Mouse (Mus musculus) limb, embryonic 13.5 days (tissue): Measurements from ENCODE around the gene Lmbr1. TPM values are rescaled to one million over a fixed set of nuclear protein-coding genes. Genes with fewer than 3 reads are reported as not detected.

Experiments used
- ATAC-seq: fragments of 200-750 bp; cut with Nextera tagmentation; 2 replicates; pipeline ENCODE4 v1.8.0; 2017; ENCODE audit warnings: low read depth, moderate number of reproducible peaks, moderate TSS enrichment; ENCODE audit not compliant: low FRiP score
- H3K27ac ChIP-seq: fragments of 300-500 bp; sonication (generic); 2 replicates; pipeline ENCODE4 v1.5.1; 2015; ENCODE audit warnings: inconsistent platforms, mild to moderate bottlenecking, moderate library complexity
- H3K27me3 ChIP-seq: fragments of 300-500 bp; sonication (generic); 2 replicates; pipeline ENCODE4 v1.6.1; 2015; ENCODE audit warnings: mild to moderate bottlenecking, inconsistent platforms
- H3K36me3 ChIP-seq: fragments of 300-500 bp; sonication (generic); 2 replicates; pipeline ENCODE4 v1.6.1; 2015; ENCODE audit warnings: inconsistent platforms, mild to moderate bottlenecking, moderate library complexity
- H3K4me1 ChIP-seq: fragments of 300-500 bp; sonication (generic); 2 replicates; pipeline ENCODE4 v1.6.1; 2015; ENCODE audit warnings: inconsistent platforms
- H3K4me2 ChIP-seq: fragments of 300-500 bp; sonication (generic); replicated peaks from 2 replicates; pipeline ENCODE4 v1.6.1; 2015; ENCODE audit warnings: inconsistent platforms, mild to moderate bottlenecking, moderate library complexity
- H3K4me3 ChIP-seq: fragments of 300-500 bp; sonication (generic); 2 replicates; pipeline ENCODE4 v1.5.1; 2015; ENCODE audit warnings: moderate library complexity, mild to moderate bottlenecking, inconsistent platforms
- H3K9ac ChIP-seq: fragments of 300-500 bp; sonication (generic); 2 replicates; pipeline ENCODE4 v1.6.1; 2015; ENCODE audit warnings: mild to moderate bottlenecking, inconsistent platforms
- H3K9me3 ChIP-seq: fragments of 300-500 bp; sonication (generic); 2 replicates; pipeline ENCODE4 v1.6.1; 2016; ENCODE audit warnings: inconsistent platforms
- WGBS: fragments of 180-500 bp; shearing (Covaris S2); methylation state at CpG from one replicate; pipeline ENCODE4 v1.1.7; 2015; 5-methylcytosine and 5-hydroxymethylcytosine counted together
- polyA plus RNA-seq: library from polyadenylated mRNA; unstranded; fragments of >200 nt; fragmentation: Nextera tagmentation; extraction: Ambion mirVana; gene quantifications from 2 replicates; pipeline ENCODE4 v1.2.1, GENCODE M21; 2015

The Lmbr1 gene
- polyA plus RNA-seq, 1 experiment from 2014 or later = 10.2 TPM

DNA sequence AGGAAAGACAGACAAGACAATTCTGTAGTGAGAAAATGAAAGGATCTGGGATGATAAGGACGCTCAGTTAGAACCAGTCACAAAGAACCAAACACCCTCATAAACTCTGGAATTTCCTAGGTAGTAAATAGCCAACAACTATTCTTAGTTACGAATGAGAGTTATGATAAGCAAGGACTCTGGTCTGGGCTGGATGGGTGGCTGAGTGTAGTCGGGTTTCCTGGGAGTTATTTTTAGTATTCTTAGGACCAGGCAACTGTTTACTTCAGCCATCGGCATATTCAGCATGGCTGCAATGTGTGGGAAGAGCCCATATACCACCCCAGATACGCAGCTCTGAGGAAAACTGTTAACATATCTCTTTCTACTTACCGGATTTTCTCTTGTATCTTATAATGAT is 14.7 kb downstream of the Lmbr1 start:
- ATAC-seq = no peak
- no peak overlapping the region for H3K4me3 ChIP-seq
- H3K27ac ChIP-seq = no peak overlapping the region
- no peak overlapping the region for H3K4me2 ChIP-seq
- no peak overlapping the region for H3K9ac ChIP-seq
- H3K9me3 ChIP-seq = no peaks in the 10 kb centered on the region
- no peaks in the 10 kb centered on the region for H3K4me1 ChIP-seq
- WGBS = 71% methylated on average over 6 of the region's 6 CpGs
- peaks cover 21% of the 10 kb centered on the region for H3K36me3 ChIP-seq
- H3K27me3 ChIP-seq = no peaks in the 10 kb centered on the region

DNA sequence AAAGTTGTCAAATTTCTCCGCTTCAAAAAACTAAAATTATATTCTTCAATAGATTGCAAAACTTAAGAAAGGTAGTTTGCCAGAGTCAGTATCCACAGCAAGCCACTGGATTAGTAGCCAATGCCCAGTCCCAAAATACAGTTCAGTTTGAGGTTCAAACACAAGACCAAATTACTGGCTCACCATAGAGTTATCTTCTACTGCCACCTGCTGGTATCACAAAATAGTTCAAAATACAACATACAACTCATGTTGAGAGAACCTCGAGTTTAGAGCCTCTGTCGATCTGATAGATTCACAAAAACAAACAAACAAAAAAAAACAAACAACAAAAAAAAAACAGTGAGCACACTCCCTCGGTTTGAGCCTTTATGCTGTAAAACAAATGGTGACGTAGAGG is 42.4 kb downstream of the Lmbr1 start:
- no peak overlapping the region for H3K4me2 ChIP-seq
- H3K27me3 ChIP-seq = no peaks in the 10 kb centered on the region
- H3K9me3 ChIP-seq = no peaks in the 10 kb centered on the region
- no peaks in the 10 kb centered on the region for H3K36me3 ChIP-seq
- no peak overlapping the region for H3K27ac ChIP-seq
- WGBS = 53% methylated on average over 5 of the region's 5 CpGs
- H3K4me1 ChIP-seq = no peaks in the 10 kb centered on the region
- ATAC-seq = no peak
- no peak overlapping the region for H3K9ac ChIP-seq
- no peak overlapping the region for H3K4me3 ChIP-seq

DNA sequence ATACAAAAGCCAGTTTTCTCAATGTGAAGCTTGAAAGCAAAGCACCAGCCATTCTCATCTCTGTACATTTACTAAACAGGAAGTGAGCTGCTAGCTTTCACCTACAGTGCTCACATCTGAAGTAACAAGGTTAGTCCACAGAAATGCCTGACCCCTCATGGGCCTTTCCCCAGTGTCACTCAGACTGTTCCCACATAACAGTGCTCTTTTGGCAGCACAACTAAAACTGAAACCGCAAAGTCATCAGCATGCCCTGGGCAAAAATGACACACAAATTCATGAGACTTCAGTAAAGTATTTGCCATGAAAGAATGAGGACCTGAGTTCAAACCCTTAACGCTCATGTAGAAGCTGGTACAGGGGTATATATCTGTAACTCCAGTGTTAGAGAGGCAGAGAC is 55.7 kb downstream of the Lmbr1 start:
- H3K4me2 ChIP-seq = no peak overlapping the region
- H3K4me1 ChIP-seq = no peaks in the 10 kb centered on the region
- 93% methylated on average over 2 of the region's 2 CpGs for WGBS
- H3K36me3 ChIP-seq = no peaks in the 10 kb centered on the region
- no peak overlapping the region for H3K27ac ChIP-seq
- H3K27me3 ChIP-seq = no peaks in the 10 kb centered on the region
- no peak for ATAC-seq
- no peak overlapping the region for H3K4me3 ChIP-seq
- H3K9ac ChIP-seq = no peak overlapping the region
- no peaks in the 10 kb centered on the region for H3K9me3 ChIP-seq

DNA sequence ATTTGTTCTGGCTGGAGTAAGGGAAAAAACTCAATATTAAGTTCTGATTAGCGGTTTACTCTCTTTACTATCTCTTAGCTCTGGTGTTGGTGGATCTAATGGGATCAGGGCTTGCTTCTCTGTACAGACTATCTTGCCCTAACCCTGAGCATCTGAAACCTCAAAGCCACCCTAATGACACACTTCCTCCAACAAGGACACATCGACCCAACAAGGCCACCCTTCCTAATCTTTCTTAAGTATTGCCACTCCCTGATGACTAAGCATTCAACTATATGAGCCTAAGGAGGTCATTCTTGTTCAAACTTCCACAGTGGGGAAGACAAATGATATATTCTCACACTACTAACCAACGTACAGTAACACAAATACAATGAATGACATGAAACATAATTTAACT is 69.0 kb downstream of the Lmbr1 start:
- H3K27me3 ChIP-seq = no peaks in the 10 kb centered on the region

DNA sequence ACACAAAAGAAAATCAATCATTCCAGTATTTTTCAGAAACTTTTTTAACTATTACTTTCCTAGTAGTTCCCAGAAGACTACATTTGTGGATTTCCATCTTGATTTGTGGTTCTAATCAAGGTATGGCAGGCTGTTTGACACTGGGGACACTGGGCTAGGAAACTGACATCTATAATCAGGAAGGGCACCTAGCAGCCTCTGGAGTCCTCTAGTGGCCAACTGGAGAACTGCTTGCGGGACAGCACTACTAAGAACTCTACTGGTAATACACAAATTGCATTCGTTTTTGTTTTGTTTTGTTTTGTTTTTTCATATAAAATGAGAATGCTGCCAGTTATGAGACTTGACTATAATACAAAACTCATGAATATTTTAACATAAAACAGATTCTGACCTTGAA is 85.0 kb downstream of the Lmbr1 start:
- 22% methylated on average over 2 of the region's 2 CpGs for WGBS
- H3K4me1 ChIP-seq = no peaks in the 10 kb centered on the region
- H3K27me3 ChIP-seq = no peaks in the 10 kb centered on the region
- no peaks in the 10 kb centered on the region for H3K9me3 ChIP-seq
- ATAC-seq = no peak
- no peaks in the 10 kb centered on the region for H3K36me3 ChIP-seq
- H3K27ac ChIP-seq = no peak overlapping the region
- H3K4me2 ChIP-seq = no peak overlapping the region
- no peak overlapping the region for H3K9ac ChIP-seq
- H3K4me3 ChIP-seq = no peak overlapping the region

More for the DNA sequence above, 69.0 kb downstream of the Lmbr1 start:
- 85% methylated on average over 3 of the region's 3 CpGs for WGBS
- Histone ChIP-seq H3K9ac (no peak overlapping the region), H3K4me2 (no peak overlapping the region), H3K4me1 (peaks cover 4% of the 10 kb centered on the region), H3K9me3 (no peaks in the 10 kb centered on the region), H3K4me3 (no peak overlapping the region), H3K36me3 (0 out of 2 replicates have a peak, but pooled peaks cover 3% of the 10 kb centered on the region), H3K27ac (no peak overlapping the region)
- ATAC-seq = no peak

DNA sequence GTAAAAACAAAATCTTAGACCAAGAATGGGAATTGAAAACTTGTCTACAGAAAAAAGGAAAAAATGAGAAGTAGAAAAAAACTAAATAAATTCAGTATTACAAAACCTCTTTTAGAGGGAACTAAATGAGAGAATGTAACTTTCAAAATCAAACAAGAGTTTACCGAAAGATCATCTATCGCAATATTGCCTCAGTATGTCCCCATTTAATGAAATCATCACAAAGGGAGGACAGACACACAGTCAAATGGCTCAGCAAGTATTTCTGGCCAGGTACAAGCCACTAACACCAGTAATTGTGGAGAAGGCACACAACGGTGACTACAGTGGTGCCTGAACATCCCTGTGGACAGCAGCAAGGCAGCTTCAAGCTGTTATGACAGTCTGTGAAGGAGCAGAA is 88.1 kb downstream of the Lmbr1 start:
- H3K27me3 ChIP-seq = no peaks in the 10 kb centered on the region
- no peak overlapping the region for H3K9ac ChIP-seq
- no peaks in the 10 kb centered on the region for H3K9me3 ChIP-seq
- H3K4me2 ChIP-seq = no peak overlapping the region
- 93% methylated on average over 3 of the region's 3 CpGs for WGBS
- H3K4me3 ChIP-seq = no peak overlapping the region
- no peak for ATAC-seq
- H3K4me1 ChIP-seq = no peaks in the 10 kb centered on the region
- H3K27ac ChIP-seq = no peak overlapping the region
- H3K36me3 ChIP-seq = no peaks in the 10 kb centered on the region

DNA sequence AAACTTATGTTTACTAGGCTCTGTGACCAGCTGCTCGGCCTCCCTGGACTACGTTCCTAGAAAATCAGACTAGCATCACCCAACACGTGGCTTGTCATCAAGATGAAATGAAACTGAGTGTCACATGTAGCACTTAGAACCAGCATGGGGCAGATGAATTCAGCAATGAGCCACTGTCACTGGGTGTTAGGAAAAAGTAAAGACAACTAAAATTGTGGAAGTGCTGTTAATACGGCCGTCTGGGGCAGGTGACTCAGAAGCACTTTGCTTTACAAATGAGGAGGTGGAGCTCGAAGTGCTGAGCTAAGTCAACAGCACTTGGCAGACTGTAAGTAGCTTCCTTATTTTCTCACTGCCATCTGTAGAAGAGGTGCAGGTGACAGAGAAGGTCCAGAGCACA is 88.5 kb downstream of the Lmbr1 start:
- Histone ChIP-seq H3K27me3 (no peaks in the 10 kb centered on the region), H3K9me3 (no peaks in the 10 kb centered on the region), H3K27ac (no peak overlapping the region), H3K4me1 (no peaks in the 10 kb centered on the region), H3K4me2 (no peak overlapping the region), H3K9ac (no peak overlapping the region), H3K4me3 (no peak overlapping the region), H3K36me3 (no peaks in the 10 kb centered on the region)
- ATAC-seq = no peak
- WGBS = 72% methylated on average over 6 of the region's 6 CpGs

DNA sequence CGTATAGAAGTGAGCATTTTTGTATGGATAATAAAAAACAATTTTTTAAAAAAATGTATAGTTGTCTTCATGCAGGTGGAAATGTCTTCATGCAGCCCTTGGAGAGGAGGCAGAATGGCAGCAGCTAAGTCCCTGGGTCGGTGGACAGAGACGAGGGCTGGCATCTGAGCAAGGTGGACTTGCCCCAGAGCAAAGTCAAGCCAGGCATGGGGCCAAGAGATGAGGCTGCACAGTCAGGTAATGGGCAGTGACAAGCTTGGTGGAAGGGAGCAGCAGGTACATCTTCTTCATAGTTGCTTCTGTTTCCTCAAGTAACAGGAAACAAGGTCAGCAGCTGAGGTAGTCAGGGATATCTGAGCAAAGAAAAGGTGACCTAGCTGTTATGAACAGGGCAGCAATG is 97.1 kb downstream of the Lmbr1 start:
- Histone ChIP-seq H3K4me1 (no peaks in the 10 kb centered on the region), H3K9me3 (no peaks in the 10 kb centered on the region), H3K27ac (no peak overlapping the region), H3K9ac (no peak overlapping the region), H3K4me2 (no peak overlapping the region), H3K4me3 (no peak overlapping the region), H3K27me3 (no peaks in the 10 kb centered on the region), H3K36me3 (peaks cover 3% of the 10 kb centered on the region; the same call in 1 of the 2 replicates)
- ATAC-seq = no peak
- WGBS = 87% methylated on average over 3 of the region's 3 CpGs

DNA sequence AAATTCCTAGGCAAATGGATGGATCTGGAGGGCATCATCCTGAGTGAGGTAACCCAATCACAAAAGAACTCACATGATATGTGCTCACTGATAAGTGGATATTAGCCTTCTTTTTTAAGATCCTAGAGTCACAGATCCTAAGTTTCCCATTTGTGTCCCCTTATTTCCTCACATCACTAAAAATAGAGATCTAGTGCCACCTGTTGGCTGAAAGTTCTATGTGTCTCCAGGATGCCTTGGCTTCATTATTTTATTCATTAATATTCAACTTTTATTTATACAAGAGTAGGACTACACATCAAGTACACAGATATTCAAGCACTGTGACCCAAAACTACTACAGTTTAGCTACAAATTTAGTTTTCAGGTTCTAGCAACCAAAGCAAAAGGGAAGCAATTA is 103.4 kb downstream of the Lmbr1 start:
- no peak overlapping the region for H3K9ac ChIP-seq
- H3K27ac ChIP-seq = no peak overlapping the region
- no peaks in the 10 kb centered on the region for H3K27me3 ChIP-seq
- no peaks in the 10 kb centered on the region for H3K4me1 ChIP-seq
- H3K4me3 ChIP-seq = no peak overlapping the region
- ATAC-seq = no peak
- no peaks in the 10 kb centered on the region for H3K9me3 ChIP-seq
- H3K4me2 ChIP-seq = no peak overlapping the region
- no peaks in the 10 kb centered on the region for H3K36me3 ChIP-seq

DNA sequence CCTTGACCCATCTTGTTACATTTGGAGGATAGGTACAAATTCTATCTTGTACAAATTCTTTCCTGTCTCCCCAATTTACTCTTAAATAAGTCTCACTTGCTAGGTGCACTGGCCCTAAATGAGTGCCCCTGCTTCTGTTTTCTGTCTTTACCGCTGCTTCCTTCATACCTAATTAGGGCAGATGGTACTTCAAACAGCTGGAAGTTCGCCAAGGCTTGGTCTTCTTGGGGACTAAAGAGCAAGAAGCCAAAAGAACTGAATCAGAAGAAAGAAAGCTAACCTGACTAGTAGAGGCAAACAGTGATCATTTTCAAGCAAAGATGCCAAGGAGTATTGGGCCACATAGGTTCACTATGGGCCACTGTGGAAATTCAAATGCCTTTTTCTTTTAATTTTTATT is 104.8 kb downstream of the Lmbr1 start:
- ATAC-seq = no peak

DNA sequence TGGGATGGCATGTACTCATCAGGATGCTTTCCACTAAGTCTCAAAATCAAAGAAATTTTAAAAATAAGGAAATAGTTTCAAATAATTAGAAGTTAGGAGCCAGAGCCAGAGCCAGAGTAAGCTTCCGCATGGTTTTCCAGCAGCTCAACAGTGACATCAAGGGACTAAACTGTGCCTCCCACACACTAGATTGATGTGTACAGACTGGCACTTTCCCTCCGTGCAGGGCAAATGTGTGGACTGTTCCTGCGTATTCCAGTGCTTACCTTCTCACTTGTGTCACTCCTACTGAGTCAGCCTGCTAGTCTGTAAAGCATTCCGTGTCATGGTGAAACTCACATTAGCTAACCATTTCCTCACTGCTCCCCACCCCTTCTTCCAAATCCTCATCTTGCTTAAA is 107.3 kb downstream of the Lmbr1 start:
- no peaks in the 10 kb centered on the region for H3K36me3 ChIP-seq
- H3K27me3 ChIP-seq = no peaks in the 10 kb centered on the region
- no peak overlapping the region for H3K4me3 ChIP-seq
- no peak for ATAC-seq
- no peak overlapping the region for H3K4me2 ChIP-seq
- H3K9ac ChIP-seq = no peak overlapping the region
- no peak overlapping the region for H3K27ac ChIP-seq
- 56% methylated on average over 4 of the region's 4 CpGs for WGBS
- no peaks in the 10 kb centered on the region for H3K4me1 ChIP-seq
- no peaks in the 10 kb centered on the region for H3K9me3 ChIP-seq

More for the DNA sequence above, 104.8 kb downstream of the Lmbr1 start:
- Histone ChIP-seq H3K9me3 (no peaks in the 10 kb centered on the region), H3K4me3 (no peak overlapping the region), H3K4me1 (no peaks in the 10 kb centered on the region), H3K27me3 (no peaks in the 10 kb centered on the region), H3K4me2 (no peak overlapping the region), H3K27ac (no peak overlapping the region), H3K9ac (no peak overlapping the region), H3K36me3 (no peaks in the 10 kb centered on the region)
- 56% methylated on average over 2 of the region's 2 CpGs for WGBS

DNA sequence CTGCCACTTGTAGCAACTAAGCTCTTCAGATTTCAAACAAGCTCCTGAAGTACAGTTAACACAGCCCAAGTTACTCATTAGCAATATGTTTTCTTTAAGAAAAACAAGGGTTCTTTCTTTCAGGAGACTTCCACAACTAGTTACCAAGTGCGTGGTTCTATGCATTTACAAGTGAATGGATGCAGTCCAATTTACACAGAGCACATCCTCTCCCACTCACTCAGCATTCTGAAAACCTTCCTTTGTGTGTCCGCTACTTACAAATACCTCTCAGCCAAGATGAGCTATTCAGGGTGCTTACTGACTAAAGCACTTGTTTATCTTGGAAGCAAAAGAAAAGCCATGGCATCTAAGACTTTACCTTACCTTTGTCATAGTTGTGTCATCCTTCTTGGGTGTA is 124.3 kb downstream of the Lmbr1 start:
- Histone ChIP-seq H3K4me3 (no peak overlapping the region), H3K36me3 (no peaks in the 10 kb centered on the region), H3K27me3 (no peaks in the 10 kb centered on the region), H3K9me3 (no peaks in the 10 kb centered on the region), H3K4me2 (no peak overlapping the region), H3K4me1 (no peaks in the 10 kb centered on the region), H3K9ac (no peak overlapping the region), H3K27ac (no peak overlapping the region)
- WGBS = 66% methylated on average over 2 of the region's 2 CpGs
- no peak for ATAC-seq

DNA sequence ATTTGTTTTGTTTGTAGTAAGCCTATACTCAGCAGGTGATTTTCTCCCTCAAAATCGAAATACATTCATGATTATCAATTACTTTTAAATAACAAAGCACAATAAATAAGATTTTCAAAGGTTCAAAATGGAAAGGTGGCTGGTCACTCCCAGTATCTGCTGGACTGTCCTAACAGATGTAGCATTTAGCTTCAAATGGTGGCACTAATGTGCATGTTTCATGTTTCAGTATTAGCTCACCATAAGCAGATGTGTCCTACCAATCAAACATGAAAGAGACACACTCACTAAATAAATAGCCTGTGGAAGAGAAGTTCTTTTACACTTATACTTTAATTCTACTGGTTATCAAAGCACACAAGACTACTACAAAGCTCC is 126.7 kb downstream of the Lmbr1 start:
- no peak overlapping the region for H3K27ac ChIP-seq
- WGBS = 88% methylated on average over 1 of the region's 1 CpGs
- H3K4me3 ChIP-seq = no peak overlapping the region
- H3K9ac ChIP-seq = no peak overlapping the region
- H3K4me1 ChIP-seq = no peaks in the 10 kb centered on the region
- ATAC-seq = no peak
- no peaks in the 10 kb centered on the region for H3K27me3 ChIP-seq
- H3K36me3 ChIP-seq = no peaks in the 10 kb centered on the region; the same call in 1 of the 2 replicates
- H3K4me2 ChIP-seq = no peak overlapping the region
- no peaks in the 10 kb centered on the region for H3K9me3 ChIP-seq
